Mouse (Mus musculus) activated CD4-positive, CD25-positive, alpha-beta regulatory T cell (primary cell): ENCODE measurements around the gene Gm11733. TPM values are rescaled to one million over a fixed set of nuclear protein-coding genes. Genes with fewer than 3 reads are reported as not detected.

ENCODE experiments used
- polyA plus RNA-seq, 2 experiments: library from polyadenylated mRNA; unstranded; fragments of 100-300 nt; shearing (Covaris generic); gene quantifications; one replicate each; pipeline ENCODE4 v1.2.1; 2017

Gm11733 gene
- polyA plus RNA-seq, result not detected

DNA sequence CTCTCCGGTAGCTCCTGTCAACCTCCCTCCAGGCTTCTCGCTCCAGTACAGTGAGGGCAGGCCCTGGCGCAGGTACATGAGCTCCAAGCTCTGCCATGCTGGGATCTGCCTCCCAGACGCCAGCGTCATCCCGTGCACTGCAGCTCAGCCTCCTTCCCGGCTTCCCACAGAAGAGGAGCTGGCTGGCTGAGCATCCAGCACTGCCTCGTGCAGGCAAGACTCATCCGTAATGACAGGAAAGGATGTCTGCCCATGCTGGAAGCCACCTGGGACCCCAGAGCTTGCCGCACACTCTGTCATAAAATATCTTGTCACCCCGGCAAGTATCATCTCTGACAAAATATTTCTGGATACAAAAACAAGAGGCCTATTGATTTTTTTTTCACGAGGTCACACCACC, at the start of gene Gm11733:
Gene Gm11733 (plus strand): TSS at position 171 of the 400 bp plus-strand sequence.

Other genes with a start within 250 kb of the Gm11733 start
- 10 to 100 TPM; 16.1 to 17.2 TPM for gene Tnrc6c, start 169.9 kb downstream of the Gm11733 start, polyA plus RNA-seq